Mouse (Mus musculus) olfactory bulb, adult 2 months (tissue): ENCODE measurements around the gene Selenbp2.
"Not testable (repeated sequence)": the region's sequence is repeated elsewhere in the genome, so short reads cannot be mapped to it uniquely, and the experiment has no call there.

ENCODE experiments used
- CTCF ChIP-seq: fragments of 200-500 bp; IDR thresholded peaks from 2 replicates; pipeline ENCODE4 v1.5.1; 2012; ENCODE audit warnings: low read depth, mild to moderate bottlenecking, low read length, moderate library complexity; ENCODE audit not compliant: insufficient read depth
- POLR2A ChIP-seq: fragments of 200-500 bp; IDR thresholded peaks from 2 replicates; pipeline ENCODE4 v1.6.1; 2012; ENCODE audit warnings: mild to moderate bottlenecking, low read depth, low read length, moderate library complexity; ENCODE audit not compliant: insufficient read depth

DNA sequence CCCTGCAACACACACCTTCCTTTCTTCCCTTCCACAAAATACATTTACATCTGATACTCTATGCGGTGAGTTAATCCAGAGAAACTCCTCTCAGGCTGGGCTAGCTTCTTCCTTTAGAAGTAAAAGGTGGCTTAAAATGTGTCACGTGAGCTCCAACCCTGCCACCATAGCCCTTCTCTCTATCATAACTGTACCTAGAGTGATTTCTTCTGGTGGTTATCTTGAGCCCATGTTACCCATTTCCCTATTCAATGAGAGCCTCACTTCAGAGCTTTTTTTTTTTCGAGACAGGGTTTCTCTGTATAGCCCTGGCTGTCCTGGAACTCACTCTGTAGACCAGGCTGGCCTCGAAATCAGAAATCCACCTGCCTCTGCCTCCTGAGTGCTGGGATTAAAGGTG, 1.7 kb upstream of the Selenbp2 start:
- not testable (repeated sequence) for TF ChIP-seq POLR2A, CTCF
